Mouse (Mus musculus): ENCODE measurements at regions not wholly inside any gene's neighbourhood (a gene's known extent, or its start where the extent isn't known, plus 50 kb on each side); places are given as distances from the start of the nearest gene placed in this dataset.
"Not testable (repeated sequence)": the region's sequence is repeated elsewhere in the genome, so short reads cannot be mapped to it uniquely, and the experiment has no call there.

- H3K9me3 ChIP-seq (ENCODE audit: control insufficient read depth, low read length); ATAC-seq (ENCODE audit: low read depth); H3K4me2 ChIP-seq (ENCODE audit: low read depth, low read length); H3K27ac ChIP-seq (ENCODE audit: low read depth, low read length); H3K36me3 ChIP-seq (ENCODE audit: control insufficient read depth, insufficient read depth, low read length); H3K4me1 ChIP-seq (ENCODE audit: control insufficient read depth, insufficient read depth, low read length); H3K27me3 ChIP-seq (ENCODE audit: control insufficient read depth, insufficient read depth, low read length); H3K4me3 ChIP-seq (ENCODE audit: low read depth, low read length); H3K9ac ChIP-seq (replicated peaks; ENCODE audit: low read depth, low read length): not testable (repeated sequence)
- 76% methylated on average over 21 of the region's 21 CpGs for WGBS
Measured at GRCm38 (mm10) chrX:103129347-103129746, 57.1 kb downstream of the Nap1l2 start.

GRCm38 (mm10) chrX:103109181-103109580, 77.3 kb downstream of the Nap1l2 start:
- Histone ChIP-seq H3K4me2 (ENCODE audit: low read depth, low read length) (no peak overlapping the region), H3K4me3 (ENCODE audit: low read depth, low read length) (no peak overlapping the region), H3K27me3 (ENCODE audit: control insufficient read depth, insufficient read depth, low read length) (no peaks in the 10 kb centered on the region), H3K36me3 (ENCODE audit: control insufficient read depth, insufficient read depth, low read length) (no peaks in the 10 kb centered on the region), H3K4me1 (ENCODE audit: control insufficient read depth, insufficient read depth, low read length) (no peaks in the 10 kb centered on the region), H3K27ac (ENCODE audit: low read depth, low read length) (no peak overlapping the region), H3K9me3 (ENCODE audit: control insufficient read depth, low read length) (no peaks in the 10 kb centered on the region), H3K9ac (replicated peaks; ENCODE audit: low read depth, low read length) (no peak overlapping the region)
- 11% methylated on average over 1 of the region's 1 CpGs for WGBS
- ATAC-seq (ENCODE audit: low read depth) = peak; percentile 81

DNA sequence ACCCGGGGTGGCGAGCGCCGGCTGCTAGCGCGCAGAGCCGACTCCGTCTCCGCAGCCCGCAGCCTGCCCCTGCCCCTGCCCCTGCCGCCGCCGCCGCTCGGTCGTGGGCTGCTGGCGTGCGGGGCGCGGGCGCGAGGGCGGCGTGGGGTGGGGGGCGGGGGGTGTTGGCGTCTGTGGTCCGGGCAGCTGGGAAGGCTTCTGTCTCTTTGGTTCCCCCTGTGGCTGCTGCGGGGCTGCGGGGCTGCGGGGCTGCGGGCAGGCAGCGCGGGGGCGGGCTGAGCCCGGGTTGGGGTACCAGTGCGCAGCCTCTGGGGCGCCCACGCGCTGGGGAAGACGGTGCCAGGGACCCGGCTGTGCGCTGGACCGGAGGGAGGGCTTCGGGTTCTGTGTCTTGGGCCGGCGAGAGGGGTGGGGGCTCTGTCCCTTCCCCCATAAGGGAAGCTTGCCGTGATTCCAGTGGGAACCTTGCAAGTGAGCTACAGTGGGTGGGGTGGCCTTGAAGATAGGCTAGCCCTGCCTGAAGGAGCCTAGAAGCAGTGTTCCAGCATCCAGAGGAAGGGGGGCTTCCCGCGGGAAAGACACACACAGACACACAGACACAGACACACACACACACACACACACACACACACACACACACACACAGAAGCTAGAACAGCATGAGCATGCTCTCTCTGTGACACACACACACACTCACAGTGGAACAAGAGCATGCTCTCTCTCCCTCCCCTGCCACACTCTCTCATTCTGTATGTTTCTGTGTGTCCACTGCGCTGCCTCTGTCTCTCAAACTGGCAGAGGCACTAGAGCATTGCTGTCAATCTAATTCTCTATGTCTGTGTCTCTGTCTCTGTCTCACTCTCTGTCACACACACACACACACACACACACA, 118.5 kb downstream of the Nap1l2 start:
- peak; percentile 88 for ATAC-seq (ENCODE audit: low read depth)
- H3K9ac ChIP-seq (replicated peaks; ENCODE audit: low read depth, low read length); H3K27me3 ChIP-seq (ENCODE audit: control insufficient read depth, insufficient read depth, low read length); H3K4me2 ChIP-seq (ENCODE audit: low read depth, low read length); H3K27ac ChIP-seq (ENCODE audit: low read depth, low read length); H3K9me3 ChIP-seq (ENCODE audit: control insufficient read depth, low read length); H3K4me1 ChIP-seq (ENCODE audit: control insufficient read depth, insufficient read depth, low read length); H3K4me3 ChIP-seq (ENCODE audit: low read depth, low read length); H3K36me3 ChIP-seq (ENCODE audit: control insufficient read depth, insufficient read depth, low read length): not testable (repeated sequence)
- no CpG with 5 or more reads among the region's 50 CpGs for WGBS

GRCm38 (mm10) chrX:103067107-103067506, 119.3 kb downstream of the Nap1l2 start:
- H3K9ac ChIP-seq (replicated peaks; ENCODE audit: low read depth, low read length); H3K27me3 ChIP-seq (ENCODE audit: control insufficient read depth, insufficient read depth, low read length); H3K27ac ChIP-seq (ENCODE audit: low read depth, low read length); H3K9me3 ChIP-seq (ENCODE audit: control insufficient read depth, low read length); H3K4me1 ChIP-seq (ENCODE audit: control insufficient read depth, insufficient read depth, low read length); H3K4me3 ChIP-seq (ENCODE audit: low read depth, low read length); H3K36me3 ChIP-seq (ENCODE audit: control insufficient read depth, insufficient read depth, low read length); H3K4me2 ChIP-seq (ENCODE audit: low read depth, low read length): not testable (repeated sequence)
- ATAC-seq (ENCODE audit: low read depth) = peak; percentile 30
- WGBS = no CpG with 5 or more reads among the region's 45 CpGs

DNA sequence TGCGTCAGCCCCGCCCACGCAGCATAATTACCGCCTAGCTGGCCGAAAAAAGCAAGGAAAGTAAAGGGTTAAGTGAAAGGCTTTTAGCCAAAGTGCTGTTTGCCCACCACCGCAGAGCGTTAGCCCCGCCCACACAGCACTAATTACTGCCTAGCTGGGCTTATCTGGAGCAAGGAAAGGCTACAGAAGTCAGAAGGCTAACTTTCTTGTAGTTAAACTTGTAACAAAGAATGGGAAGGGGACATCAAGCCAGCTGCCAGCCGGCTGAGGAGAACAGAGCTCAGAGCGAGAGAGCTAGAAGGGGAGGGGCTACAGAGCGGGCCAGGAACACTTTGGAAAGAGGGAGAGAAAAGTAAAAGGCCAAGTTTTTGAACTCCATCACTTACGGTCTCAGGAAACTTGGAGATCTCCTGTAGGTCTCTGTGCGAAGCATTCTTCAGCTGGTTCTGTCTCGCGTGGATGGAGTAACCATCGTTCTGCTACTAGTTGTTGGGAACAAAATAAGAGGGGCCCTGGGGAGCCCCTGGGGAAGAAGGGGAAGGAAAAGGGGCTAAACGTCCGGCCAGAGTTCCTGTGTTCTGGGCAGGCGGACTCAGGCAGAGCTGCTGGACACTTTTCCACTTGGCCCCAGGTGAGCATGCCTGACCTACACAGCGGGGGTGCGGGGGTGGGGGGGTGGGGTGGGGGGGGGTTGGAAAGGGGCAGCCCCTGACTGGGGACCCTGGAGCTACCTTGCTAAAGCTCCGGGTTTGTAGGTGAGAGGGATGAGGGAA, 98.3 kb downstream of the 1700018G05Rik start:
- Histone ChIP-seq H3K4me3 (ENCODE audit: low read depth, low read length) (peak overlapping the region; percentile 15; the same call in 1 of the 2 replicates), H3K36me3 (ENCODE audit: control insufficient read depth, insufficient read depth, low read length) (no peaks in the 10 kb centered on the region), H3K27ac (ENCODE audit: low read depth, low read length) (no peak overlapping the region), H3K9me3 (ENCODE audit: control insufficient read depth, low read length) (no peaks in the 10 kb centered on the region), H3K4me2 (ENCODE audit: low read depth, low read length) (peak overlapping the region; percentile 35), H3K9ac (replicated peaks; ENCODE audit: low read depth, low read length) (no peak overlapping the region), H3K4me1 (ENCODE audit: control insufficient read depth, insufficient read depth, low read length) (no peaks in the 10 kb centered on the region), H3K27me3 (ENCODE audit: control insufficient read depth, insufficient read depth, low read length) (no peaks in the 10 kb centered on the region)
- WGBS = 14% methylated on average over 20 of the region's 22 CpGs
- ATAC-seq (ENCODE audit: low read depth) = peak; percentile 85

GRCm38 (mm10) chrX:103025495-103025894, 97.3 kb downstream of the 1700018G05Rik start:
- not testable (repeated sequence) for H3K4me3 ChIP-seq (ENCODE audit: low read depth, low read length); H3K36me3 ChIP-seq (ENCODE audit: control insufficient read depth, insufficient read depth, low read length); ATAC-seq (ENCODE audit: low read depth); H3K27ac ChIP-seq (ENCODE audit: low read depth, low read length); H3K4me2 ChIP-seq (ENCODE audit: low read depth, low read length); H3K9me3 ChIP-seq (ENCODE audit: control insufficient read depth, low read length); H3K9ac ChIP-seq (replicated peaks; ENCODE audit: low read depth, low read length); H3K4me1 ChIP-seq (ENCODE audit: control insufficient read depth, insufficient read depth, low read length); H3K27me3 ChIP-seq (ENCODE audit: control insufficient read depth, insufficient read depth, low read length)
- WGBS = 27% methylated on average over 3 of the region's 3 CpGs

GRCm38 (mm10) chrX:103013425-103014057, 85.4 kb downstream of the 1700018G05Rik start:
- not testable (repeated sequence) for H3K9ac ChIP-seq (replicated peaks; ENCODE audit: low read depth, low read length); H3K4me3 ChIP-seq (ENCODE audit: low read depth, low read length); H3K9me3 ChIP-seq (ENCODE audit: control insufficient read depth, low read length); H3K27ac ChIP-seq (ENCODE audit: low read depth, low read length); H3K4me1 ChIP-seq (ENCODE audit: control insufficient read depth, insufficient read depth, low read length); H3K36me3 ChIP-seq (ENCODE audit: control insufficient read depth, insufficient read depth, low read length); H3K27me3 ChIP-seq (ENCODE audit: control insufficient read depth, insufficient read depth, low read length); H3K4me2 ChIP-seq (ENCODE audit: low read depth, low read length)
- peak; percentile 16; the same call in 1 of the 2 replicates for ATAC-seq (ENCODE audit: low read depth)
- no CpG with 5 or more reads among the region's 61 CpGs for WGBS

DNA sequence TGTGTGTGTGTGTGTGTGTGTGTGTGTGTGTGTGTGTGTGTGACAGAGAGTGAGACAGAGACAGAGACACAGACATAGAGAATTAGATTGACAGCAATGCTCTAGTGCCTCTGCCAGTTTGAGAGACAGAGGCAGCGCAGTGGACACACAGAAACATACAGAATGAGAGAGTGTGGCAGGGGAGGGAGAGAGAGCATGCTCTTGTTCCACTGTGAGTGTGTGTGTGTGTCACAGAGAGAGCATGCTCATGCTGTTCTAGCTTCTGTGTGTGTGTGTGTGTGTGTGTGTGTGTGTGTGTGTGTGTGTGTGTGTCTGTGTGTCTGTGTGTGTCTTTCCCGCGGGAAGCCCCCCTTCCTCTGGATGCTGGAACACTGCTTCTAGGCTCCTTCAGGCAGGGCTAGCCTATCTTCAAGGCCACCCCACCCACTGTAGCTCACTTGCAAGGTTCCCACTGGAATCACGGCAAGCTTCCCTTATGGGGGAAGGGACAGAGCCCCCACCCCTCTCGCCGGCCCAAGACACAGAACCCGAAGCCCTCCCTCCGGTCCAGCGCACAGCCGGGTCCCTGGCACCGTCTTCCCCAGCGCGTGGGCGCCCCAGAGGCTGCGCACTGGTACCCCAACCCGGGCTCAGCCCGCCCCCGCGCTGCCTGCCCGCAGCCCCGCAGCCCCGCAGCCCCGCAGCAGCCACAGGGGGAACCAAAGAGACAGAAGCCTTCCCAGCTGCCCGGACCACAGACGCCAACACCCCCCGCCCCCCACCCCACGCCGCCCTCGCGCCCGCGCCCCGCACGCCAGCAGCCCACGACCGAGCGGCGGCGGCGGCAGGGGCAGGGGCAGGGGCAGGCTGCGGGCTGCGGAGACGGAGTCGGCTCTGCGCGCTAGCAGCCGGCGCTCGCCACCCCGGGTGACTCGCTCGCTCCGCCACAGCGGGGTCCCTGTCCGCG, 84.4 kb downstream of the 1700018G05Rik start:
- H3K4me2 ChIP-seq (ENCODE audit: low read depth, low read length); H3K36me3 ChIP-seq (ENCODE audit: control insufficient read depth, insufficient read depth, low read length); H3K27ac ChIP-seq (ENCODE audit: low read depth, low read length); H3K4me3 ChIP-seq (ENCODE audit: low read depth, low read length); H3K9me3 ChIP-seq (ENCODE audit: control insufficient read depth, low read length); H3K4me1 ChIP-seq (ENCODE audit: control insufficient read depth, insufficient read depth, low read length); H3K27me3 ChIP-seq (ENCODE audit: control insufficient read depth, insufficient read depth, low read length); H3K9ac ChIP-seq (replicated peaks; ENCODE audit: low read depth, low read length): not testable (repeated sequence)
- ATAC-seq (ENCODE audit: low read depth) = peak; percentile 92
- WGBS = no CpG with 5 or more reads among the region's 56 CpGs
